Mouse (Mus musculus) ovary, postnatal 10 days (tissue): Measurements from ENCODE around the gene 5730507C01Rik.
"Not testable (repeated sequence)": the region's sequence is repeated elsewhere in the genome, so short reads cannot be mapped to it uniquely, and the experiment has no call there.

Experiments used
- DNase-seq: peaks from one replicate; pipeline ENCODE4 v3.0.0; 2022; ENCODE audit warnings: low spot score

5730507C01Rik gene

DNA sequence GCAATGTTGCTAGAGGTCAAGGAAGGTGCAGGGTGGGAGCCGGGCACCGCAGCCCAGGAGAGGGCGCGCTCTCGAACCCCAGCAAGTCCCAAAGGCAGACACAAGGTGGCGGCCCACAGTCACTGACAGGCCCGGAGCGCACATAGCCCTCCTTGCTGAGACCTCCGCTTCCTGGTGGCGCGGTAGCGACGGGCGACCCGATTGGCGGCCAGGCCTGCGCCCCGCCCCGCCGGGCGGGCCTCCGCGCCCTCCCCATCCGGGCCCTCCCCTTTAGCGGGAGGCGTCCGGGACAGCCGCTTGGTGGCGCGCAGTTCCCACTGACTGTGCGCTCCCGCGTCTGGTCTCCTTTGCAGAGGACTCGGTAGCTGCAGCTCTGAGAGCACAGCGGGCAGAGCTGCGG lies at the start of gene 5730507C01Rik:
Gene 5730507C01Rik (plus strand): TSS at position 340 of the 400 bp plus-strand sequence.
- peak; percentile 15 for DNase-seq

- DNase-seq: not testable (repeated sequence)
Measured at GRCm38 (mm10) chr12:18514616-18515015, 306 bp downstream of the 5730507C01Rik start.

DNA sequence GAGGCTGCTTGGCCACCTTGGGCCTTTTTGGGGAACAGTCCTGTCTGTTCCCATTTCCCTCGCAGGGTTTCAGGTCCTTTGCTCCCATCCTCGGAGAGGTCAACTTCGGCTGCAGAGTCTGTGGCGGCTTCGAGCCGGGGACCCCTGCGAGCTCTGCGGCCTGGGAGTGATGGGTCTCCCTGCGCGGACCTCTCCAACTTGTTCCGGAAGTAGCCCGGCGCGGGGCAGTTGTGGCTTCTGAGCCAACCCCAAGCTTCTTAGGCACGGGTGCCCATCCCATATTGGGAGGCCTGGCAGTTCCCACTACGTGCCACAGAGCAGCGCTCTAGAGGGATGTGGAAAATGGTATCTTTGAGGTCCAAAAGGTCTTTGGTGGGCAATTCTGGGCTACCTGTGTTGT lies 767 bp downstream of the 5730507C01Rik start:
- not testable (repeated sequence) for DNase-seq
